Mouse (Mus musculus) limb, embryonic 11.5 days (tissue): ENCODE measurements at regions not wholly inside any gene's neighbourhood (a gene's known extent, or its start where the extent isn't known, plus 50 kb on each side); places are given as distances from the start of the nearest gene placed in this dataset.

ENCODE experiments used
- ATAC-seq: fragments of 200-750 bp; cut with Nextera tagmentation; 2 replicates; pipeline ENCODE4 v1.8.0; 2017; ENCODE audit warnings: low read depth; ENCODE audit not compliant: insufficient number of reproducible peaks, low FRiP score, low TSS enrichment
- DNase-seq: peaks from one replicate; pipeline ENCODE4 v3.0.0-alpha.2; 2015; ENCODE audit warnings: low spot score
- H3K27ac ChIP-seq: fragments of 300-500 bp; sonication (generic); replicated peaks from 2 replicates; pipeline ENCODE4 v1.5.1; 2014; ENCODE audit warnings: low read depth, mild to moderate bottlenecking, low read length
- H3K27me3 ChIP-seq: fragments of 300-500 bp; sonication (generic); 2 replicates; pipeline ENCODE4 v1.6.1; 2014; ENCODE audit warnings: mild to moderate bottlenecking, low read length, mixed read lengths; ENCODE audit not compliant: control insufficient read depth, insufficient read depth
- H3K36me3 ChIP-seq: fragments of 300-500 bp; sonication (generic); 2 replicates; pipeline ENCODE4 v1.6.1; 2014; ENCODE audit warnings: mild to moderate bottlenecking, low read length, moderate library complexity, mixed read lengths; ENCODE audit not compliant: control insufficient read depth, insufficient read depth
- H3K4me1 ChIP-seq: fragments of 300-500 bp; sonication (generic); 2 replicates; pipeline ENCODE4 v1.6.1; 2014; ENCODE audit warnings: low read length, mixed read lengths; ENCODE audit not compliant: control insufficient read depth, insufficient read depth
- H3K4me2 ChIP-seq: fragments of 300-500 bp; sonication (generic); 2 replicates; pipeline ENCODE4 v1.6.1; 2014; ENCODE audit warnings: low read depth, mild to moderate bottlenecking, moderate library complexity; ENCODE audit not compliant: severe bottlenecking
- H3K4me3 ChIP-seq: fragments of 300-500 bp; sonication (generic); 2 replicates; pipeline ENCODE4 v1.5.1; 2014; ENCODE audit warnings: low read depth, low read length
- H3K9ac ChIP-seq: fragments of 300-500 bp; sonication (generic); 2 replicates; pipeline ENCODE4 v1.6.1; 2014; ENCODE audit warnings: mild to moderate bottlenecking, low read length
- H3K9me3 ChIP-seq: fragments of 300-500 bp; sonication (generic); 2 replicates; pipeline ENCODE4 v1.6.1; 2016; ENCODE audit warnings: low read length; ENCODE audit not compliant: control insufficient read depth
- WGBS: fragments of 180-500 bp; shearing (Covaris S2); extraction: QIAGEN DNeasy Blood & Tissue Kit; methylation state at CpG from one replicate; pipeline ENCODE4 v1.1.7; 2014; 5-methylcytosine and 5-hydroxymethylcytosine counted together

DNA sequence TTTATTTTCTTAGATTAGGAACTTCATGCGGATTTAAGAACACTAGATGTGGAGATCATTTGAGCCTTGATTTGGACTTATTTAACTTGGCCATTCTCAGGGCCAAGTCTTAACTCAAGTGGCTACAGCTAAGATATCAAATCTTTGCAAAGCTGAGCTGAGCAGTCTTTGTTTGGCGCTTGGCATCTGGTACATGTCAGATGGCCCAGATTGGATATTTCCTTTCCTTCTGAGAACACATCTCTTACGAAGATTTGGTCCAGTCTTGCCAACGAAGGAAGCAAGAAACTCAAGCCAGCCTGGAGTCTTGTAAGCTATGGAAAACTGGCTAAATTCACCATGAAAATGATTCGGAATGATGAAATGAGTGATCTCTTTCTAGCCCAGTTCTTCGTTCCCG lies 59.1 kb upstream of the Cdc42ep3 start:
- H3K9ac ChIP-seq: no peak overlapping the region
- no peak for ATAC-seq
- H3K4me2 ChIP-seq: no peak overlapping the region
- H3K4me1 ChIP-seq: no peaks in the 10 kb centered on the region
- no peak overlapping the region for H3K4me3 ChIP-seq
- DNase-seq: no peak
- no peaks in the 10 kb centered on the region for H3K27me3 ChIP-seq
- no peaks in the 10 kb centered on the region for H3K9me3 ChIP-seq
- WGBS: 93% methylated on average over 7 of the region's 7 CpGs
- H3K36me3 ChIP-seq: no peaks in the 10 kb centered on the region
- no peak overlapping the region for H3K27ac ChIP-seq

DNA sequence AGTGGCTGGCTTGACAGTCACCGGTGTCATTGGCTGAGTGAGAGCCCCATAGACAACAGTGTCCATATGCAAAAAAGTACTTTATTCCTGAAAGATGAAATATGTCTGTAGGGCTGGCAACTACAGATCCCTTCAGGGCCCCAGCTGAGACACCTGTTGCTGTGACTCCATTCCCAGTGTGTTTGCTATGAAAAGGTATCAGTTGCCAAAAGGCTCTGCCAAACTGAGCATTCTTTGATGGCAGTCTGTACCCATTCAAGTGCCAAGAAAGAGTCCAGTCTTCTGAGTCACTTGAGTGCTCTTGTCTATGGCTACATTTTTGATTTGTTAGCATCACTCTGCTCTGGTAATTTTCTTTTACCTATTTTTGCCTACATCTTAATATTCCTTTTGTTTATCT lies 63.1 kb upstream of the Cdc42ep3 start:
- no peak overlapping the region for H3K9ac ChIP-seq
- no peaks in the 10 kb centered on the region for H3K36me3 ChIP-seq
- ATAC-seq: no peak
- H3K27ac ChIP-seq: no peak overlapping the region
- 100% methylated on average over 1 of the region's 1 CpGs for WGBS
- H3K4me1 ChIP-seq: no peaks in the 10 kb centered on the region
- no peak overlapping the region for H3K4me3 ChIP-seq
- DNase-seq: no peak
- H3K9me3 ChIP-seq: no peaks in the 10 kb centered on the region
- H3K4me2 ChIP-seq: no peak overlapping the region
- no peaks in the 10 kb centered on the region for H3K27me3 ChIP-seq

DNA sequence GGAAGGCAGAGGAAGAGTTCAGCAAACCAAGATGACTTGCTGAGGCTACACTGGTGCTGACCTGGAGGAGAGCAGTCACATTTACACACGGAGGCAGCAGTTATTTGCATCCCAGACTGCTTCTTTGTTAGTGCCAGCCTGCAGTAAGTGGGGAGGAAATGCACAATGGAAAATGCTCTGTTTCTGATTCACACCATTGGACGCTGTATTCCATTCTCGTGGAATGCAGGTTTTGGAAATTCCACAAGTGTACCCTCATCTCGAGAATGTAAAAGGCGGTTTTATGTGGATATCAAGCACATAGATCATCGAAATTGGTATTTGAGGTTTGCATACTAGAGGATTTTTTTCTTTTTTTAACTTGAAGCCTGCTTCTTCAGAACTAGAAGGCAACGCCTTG lies 66.7 kb upstream of the Cdc42ep3 start:
- Histone ChIP-seq H3K4me2 (no peak overlapping the region), H3K27ac (no peak overlapping the region), H3K4me3 (no peak overlapping the region), H3K36me3 (no peaks in the 10 kb centered on the region), H3K4me1 (no peaks in the 10 kb centered on the region), H3K27me3 (no peaks in the 10 kb centered on the region), H3K9ac (no peak overlapping the region), H3K9me3 (no peaks in the 10 kb centered on the region)
- DNase-seq: no peak
- no peak for ATAC-seq
- 75% methylated on average over 7 of the region's 7 CpGs for WGBS

DNA sequence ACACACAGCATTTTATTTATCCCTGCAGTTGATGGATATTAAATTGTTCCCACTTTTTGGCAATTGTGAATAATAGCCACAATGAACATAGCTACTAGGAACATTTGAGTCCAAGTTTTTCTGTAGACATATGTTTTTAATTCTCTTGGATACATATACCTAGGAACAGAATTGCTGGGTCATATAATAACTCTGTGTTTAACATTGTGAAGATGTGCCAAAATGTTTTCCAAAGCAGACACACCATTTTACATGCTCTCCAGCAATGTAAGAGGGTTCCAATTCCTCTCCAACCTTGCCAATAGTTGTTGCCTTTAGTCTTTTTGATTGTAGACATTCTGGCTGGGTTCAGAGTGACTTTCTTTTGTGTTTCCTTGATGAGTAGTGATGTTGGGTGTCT lies 84.3 kb upstream of the Cdc42ep3 start:
- Histone ChIP-seq H3K4me3 (no peak overlapping the region), H3K27ac (no peak overlapping the region), H3K9me3 (no peaks in the 10 kb centered on the region), H3K36me3 (no peaks in the 10 kb centered on the region), H3K4me2 (no peak overlapping the region), H3K4me1 (no peaks in the 10 kb centered on the region), H3K9ac (no peak overlapping the region), H3K27me3 (no peaks in the 10 kb centered on the region)
- DNase-seq (no peak), ATAC-seq (no peak)

DNA sequence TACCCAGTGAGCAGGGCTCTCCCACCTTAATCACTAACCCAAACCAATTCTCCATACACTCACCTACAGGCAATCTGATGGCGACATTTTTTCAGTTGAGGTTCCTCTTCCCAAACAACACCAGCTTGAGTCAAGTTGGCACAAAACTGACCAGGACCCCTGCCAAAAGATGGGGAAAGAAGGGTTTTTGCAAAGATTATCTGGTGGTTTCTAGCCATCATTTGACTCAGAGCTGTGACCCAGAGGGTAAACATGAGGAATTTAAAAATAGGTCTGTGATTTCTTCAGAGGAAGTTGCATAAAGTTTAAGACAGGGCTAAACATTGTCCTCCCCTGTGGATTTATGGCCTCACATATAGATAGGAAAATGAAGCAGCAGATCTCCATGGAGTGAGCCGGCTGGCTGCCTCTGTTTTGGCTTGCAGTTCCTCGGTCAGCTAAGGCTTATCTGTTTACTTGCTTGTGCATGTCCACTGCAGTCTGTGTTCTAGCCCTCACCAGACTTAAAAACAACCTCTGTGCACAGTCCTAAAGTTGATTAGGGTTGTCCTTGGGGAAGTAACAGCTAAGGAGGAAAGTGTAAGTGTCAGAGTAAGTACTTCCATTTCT lies 87.7 kb upstream of the Cdc42ep3 start:
- Histone ChIP-seq H3K4me3 (no peak overlapping the region), H3K36me3 (no peaks in the 10 kb centered on the region), H3K9ac (no peak overlapping the region), H3K27me3 (no peaks in the 10 kb centered on the region), H3K27ac (no peak overlapping the region), H3K9me3 (no peaks in the 10 kb centered on the region), H3K4me1 (no peaks in the 10 kb centered on the region), H3K4me2 (no peak overlapping the region)
- WGBS: 82% methylated on average over 3 of the region's 3 CpGs
- ATAC-seq (no peak), DNase-seq (no peak)

DNA sequence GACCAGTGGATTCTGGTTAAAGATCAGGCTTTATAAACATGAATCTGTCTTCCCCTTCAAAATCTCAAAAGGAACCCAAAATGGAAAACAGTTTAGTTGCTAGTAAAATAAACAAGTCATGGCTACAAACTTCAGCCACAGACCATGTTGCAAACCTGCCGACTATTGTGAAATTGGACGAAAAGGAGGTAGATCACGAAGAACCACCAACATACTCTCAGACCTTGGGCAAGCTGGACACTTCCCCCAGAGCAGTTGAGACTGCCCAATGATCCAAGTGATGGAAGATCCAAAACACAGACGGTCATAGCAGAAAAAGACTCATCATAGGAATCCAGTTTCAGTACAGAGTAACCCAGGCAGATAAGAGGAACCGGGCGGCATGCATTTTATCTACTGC lies 92.3 kb upstream of the Cdc42ep3 start:
- Histone ChIP-seq H3K4me1 (no peaks in the 10 kb centered on the region), H3K27ac (no peak overlapping the region), H3K9me3 (no peaks in the 10 kb centered on the region), H3K27me3 (no peaks in the 10 kb centered on the region), H3K36me3 (no peaks in the 10 kb centered on the region), H3K4me2 (no peak overlapping the region), H3K4me3 (no peak overlapping the region), H3K9ac (no peak overlapping the region)
- 92% methylated on average over 6 of the region's 6 CpGs for WGBS
- no peak for ATAC-seq
- DNase-seq: no peak

DNA sequence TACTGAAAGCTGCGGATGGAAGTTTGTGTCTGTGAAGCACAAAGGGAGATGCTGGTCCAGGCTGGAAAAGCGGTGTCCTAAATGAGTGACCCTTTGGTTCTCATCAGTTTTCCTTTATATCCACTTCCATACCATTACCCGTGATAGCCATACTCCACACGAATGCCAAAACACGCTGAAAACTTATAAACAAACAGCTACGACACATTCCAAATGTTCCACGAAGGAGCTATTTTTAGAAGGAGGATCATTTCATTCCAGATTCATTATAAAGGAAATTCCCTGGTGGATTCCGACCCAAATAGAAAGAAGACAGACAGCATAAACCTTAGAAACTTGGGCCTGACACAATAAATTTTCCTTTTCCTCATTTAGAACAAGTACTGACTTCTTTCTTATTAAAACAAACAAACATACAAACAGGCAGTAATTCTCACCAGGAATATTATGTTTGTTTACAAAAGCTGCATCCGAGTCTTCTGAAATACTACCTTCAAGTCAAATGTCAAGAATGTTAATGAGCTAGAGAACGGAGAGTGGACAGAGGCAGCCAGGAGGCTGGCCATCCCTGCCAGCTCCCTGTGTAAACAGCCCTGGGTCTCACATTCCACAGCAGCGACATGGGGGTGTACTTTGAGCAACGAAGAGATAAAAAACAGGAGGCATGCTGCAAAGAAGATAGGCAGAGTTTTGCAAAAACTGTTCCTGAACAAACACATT lies 96.4 kb upstream of the Cdc42ep3 start:
- Histone ChIP-seq H3K9me3 (no peaks in the 10 kb centered on the region), H3K36me3 (no peaks in the 10 kb centered on the region), H3K4me2 (no peak overlapping the region), H3K27me3 (no peaks in the 10 kb centered on the region), H3K4me1 (no peaks in the 10 kb centered on the region), H3K4me3 (no peak overlapping the region), H3K27ac (no peak overlapping the region), H3K9ac (no peak overlapping the region)
- ATAC-seq: no peak
- WGBS: 33% methylated on average over 12 of the region's 12 CpGs
- no peak for DNase-seq

DNA sequence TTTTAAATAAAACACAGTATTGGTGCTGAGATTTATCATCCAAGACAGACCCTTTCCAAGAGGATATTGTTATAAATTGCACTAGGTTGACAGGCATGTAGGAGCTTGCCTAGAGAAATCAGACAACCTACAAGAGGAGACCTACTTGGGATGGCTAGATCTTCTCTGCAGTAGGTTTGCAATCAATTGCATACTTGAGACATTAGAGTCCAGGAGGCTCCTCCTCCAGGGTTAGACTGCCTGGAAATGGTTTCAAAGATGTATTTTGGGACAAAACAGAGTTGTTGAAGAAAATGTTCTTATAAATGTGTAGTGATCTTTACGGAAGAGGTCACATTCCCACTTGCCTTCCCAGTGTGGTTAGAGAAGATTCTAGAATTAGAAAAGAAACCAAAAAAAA lies 98.9 kb upstream of the Cdc42ep3 start:
- ATAC-seq: no peak
- DNase-seq: no peak
- peaks cover 5% of the 10 kb centered on the region for H3K4me1 ChIP-seq
- H3K9me3 ChIP-seq: no peaks in the 10 kb centered on the region
- H3K4me2 ChIP-seq: no peak overlapping the region
- 97% methylated on average over 1 of the region's 1 CpGs for WGBS
- no peaks in the 10 kb centered on the region for H3K27me3 ChIP-seq
- H3K36me3 ChIP-seq: no peaks in the 10 kb centered on the region
- H3K27ac ChIP-seq: no peak overlapping the region
- H3K4me3 ChIP-seq: no peak overlapping the region
- no peak overlapping the region for H3K9ac ChIP-seq

DNA sequence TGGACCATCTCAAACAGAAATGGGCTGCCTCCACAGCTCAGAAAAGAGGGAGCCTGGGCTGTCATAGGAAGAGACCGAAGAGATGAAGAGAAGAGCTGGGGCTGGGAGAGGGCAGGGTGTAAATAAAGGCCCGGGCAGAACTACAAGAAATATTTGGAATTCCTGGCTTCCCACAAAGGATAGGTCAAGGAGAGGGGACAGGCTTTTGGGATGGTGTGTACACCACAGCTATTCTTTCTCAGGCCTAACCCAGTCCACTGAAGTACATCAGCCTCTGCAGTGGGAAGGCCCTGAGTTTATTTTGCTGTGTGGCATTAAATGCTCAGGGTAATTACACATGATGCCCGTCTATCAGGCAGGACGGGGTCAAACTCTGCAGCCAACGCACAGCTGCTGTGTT lies 99.6 kb upstream of the Cdc42ep3 start:
- no peak overlapping the region for H3K27ac ChIP-seq
- no peaks in the 10 kb centered on the region for H3K36me3 ChIP-seq
- no peak overlapping the region for H3K4me3 ChIP-seq
- H3K4me2 ChIP-seq: no peak overlapping the region
- WGBS: 36% methylated on average over 5 of the region's 5 CpGs
- no peaks in the 10 kb centered on the region for H3K9me3 ChIP-seq
- H3K9ac ChIP-seq: no peak overlapping the region
- ATAC-seq (no peak), DNase-seq (no peak)
- no peaks in the 10 kb centered on the region for H3K27me3 ChIP-seq
- peaks cover 5% of the 10 kb centered on the region for H3K4me1 ChIP-seq
